Mouse (Mus musculus) mouse embryonic stem cell (cell line): ENCODE results near the gene Slc35e3.
"Not testable (repeated sequence)": the region's sequence is repeated elsewhere in the genome, so short reads cannot be mapped to it uniquely, and the experiment has no call there.

Experiments used
- in situ Hi-C, 2 experiments: fragments of 300-500 bp; cut with MboI; formaldehyde crosslinking; loops; 1 replicate in 1 of 2; 3 replicates in 1 of 2; pipeline ENCODE4 v1.14.3; 2019 to 2020; ENCODE audit warnings: low sequenced_read_pairs in 2 of 2, low pct_unique_long_range_greater_than_20kb in 1 of 2, mixed read lengths in 1 of 2; ENCODE audit not compliant: unreplicated experiment in 1 of 2

Slc35e3 gene

DNA sequence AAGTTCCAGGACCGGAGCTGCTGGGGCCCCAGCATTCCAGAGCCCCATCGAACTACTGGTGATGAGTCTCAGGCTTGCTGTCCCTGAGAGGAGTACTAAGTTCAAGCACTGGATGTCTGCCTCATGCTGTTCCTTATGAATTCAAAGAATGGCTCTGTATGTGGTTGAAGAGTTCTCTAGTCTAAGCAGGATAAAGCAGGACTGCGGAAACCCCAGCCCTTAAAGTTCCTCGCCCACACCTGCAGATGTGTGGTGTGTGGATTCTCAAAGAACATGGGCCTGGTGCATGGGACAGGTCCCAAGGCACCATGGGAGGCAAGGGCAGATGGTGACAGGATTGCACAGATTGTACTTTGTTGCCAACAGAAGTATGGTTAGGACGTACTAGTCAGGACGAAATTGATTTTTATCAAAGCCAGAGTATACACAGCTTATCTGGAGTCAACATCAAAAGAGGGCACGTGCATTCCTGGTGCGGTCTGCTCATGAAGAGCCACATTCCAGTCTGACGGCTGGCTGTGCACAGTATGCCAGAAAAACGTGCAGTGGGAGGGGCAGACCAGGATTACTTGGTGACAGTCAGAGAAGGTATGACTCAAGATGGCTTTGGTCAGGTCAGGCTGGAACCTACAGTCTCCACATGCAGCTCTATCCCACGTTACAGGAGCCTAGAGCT, 16.9 kb downstream of the Slc35e3 start:
- in situ Hi-C loops = loop anchor here in 1 of 2 experiments (25.0 kb wide), 1 partner anchor 308 kb away; no protein-coding TSS in a partner anchor

GRCm38 (mm10) chr10:117728574-117728973, 17.6 kb downstream of the Slc35e3 start:
- in situ Hi-C loops = loop anchor here in 1 of 2 experiments (25.0 kb wide), 1 partner anchor 309 kb away; no protein-coding TSS in a partner anchor

DNA sequence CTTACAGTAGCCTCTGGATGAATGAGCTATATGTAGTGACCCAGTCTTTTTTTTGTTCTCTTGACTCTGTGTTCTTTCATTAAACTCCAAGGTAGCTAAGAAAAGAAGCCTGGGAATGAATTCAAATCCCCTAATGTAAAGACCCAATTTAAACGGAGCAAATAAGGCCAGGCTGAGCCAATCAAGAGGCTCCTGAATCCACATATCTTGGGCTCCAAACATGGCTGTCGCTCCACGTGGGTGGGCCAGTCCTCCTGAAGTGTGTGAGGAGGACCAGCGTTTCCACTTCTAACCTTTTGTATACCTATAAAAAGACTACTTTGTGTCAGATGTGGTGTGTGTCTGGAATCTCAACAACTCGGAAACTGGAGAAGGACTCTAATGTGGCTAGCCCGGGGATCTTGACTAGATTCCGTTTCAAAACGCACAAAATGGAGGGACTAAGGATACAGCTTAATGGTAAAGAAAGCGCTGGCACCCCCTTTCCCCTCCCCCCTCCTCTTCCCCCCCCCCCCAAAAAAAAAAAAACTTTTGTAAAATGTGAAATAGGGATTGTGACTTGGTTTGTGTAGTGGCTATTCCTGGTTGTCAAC, 18.6 kb downstream of the Slc35e3 start:
- in situ Hi-C loops = loop anchor here in 1 of 2 experiments (25.0 kb wide), 1 partner anchor 310 kb away; no protein-coding TSS in a partner anchor

GRCm38 (mm10) chr10:117726888-117727385, 19.2 kb downstream of the Slc35e3 start:
- in situ Hi-C loops = loop anchor here in 1 of 2 experiments (25.0 kb wide), 1 partner anchor 310 kb away; no protein-coding TSS in a partner anchor

GRCm38 (mm10) chr10:117726350-117726749, 19.8 kb downstream of the Slc35e3 start:
- in situ Hi-C loops = loop anchor here in 1 of 2 experiments (25.0 kb wide), 1 partner anchor 311 kb away; no protein-coding TSS in a partner anchor

DNA sequence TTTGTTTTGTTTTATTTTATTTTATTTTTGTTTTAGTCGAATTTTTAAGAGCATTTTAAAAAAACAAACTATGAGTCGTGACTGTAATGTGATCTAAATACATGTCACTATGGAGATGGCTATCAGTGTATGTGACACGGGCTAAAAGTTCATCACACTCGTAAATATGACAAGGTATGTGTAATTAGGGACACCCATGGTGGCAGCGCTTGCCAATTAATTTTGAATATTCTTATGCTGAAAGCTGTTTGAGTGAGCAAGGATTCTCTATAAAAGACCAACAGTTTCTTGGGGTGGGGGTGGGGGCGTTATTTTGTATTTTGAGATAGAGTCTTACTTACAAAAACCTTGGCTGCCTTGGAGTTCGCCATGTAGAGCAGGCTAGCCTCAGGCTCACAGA, 20.5 kb downstream of the Slc35e3 start:
- in situ Hi-C loops = loop anchor here in 1 of 2 experiments (25.0 kb wide), 1 partner anchor 312 kb away; no protein-coding TSS in a partner anchor

GRCm38 (mm10) chr10:117724804-117725361, 21.3 kb downstream of the Slc35e3 start:
- in situ Hi-C loops = loop anchor here in 1 of 2 experiments (25.0 kb wide), 1 partner anchor 312 kb away; no protein-coding TSS in a partner anchor

- in situ Hi-C loops = no loop called here
Observed at GRCm38 (mm10) chr10:117724136-117724718, 21.9 kb downstream of the Slc35e3 start.

DNA sequence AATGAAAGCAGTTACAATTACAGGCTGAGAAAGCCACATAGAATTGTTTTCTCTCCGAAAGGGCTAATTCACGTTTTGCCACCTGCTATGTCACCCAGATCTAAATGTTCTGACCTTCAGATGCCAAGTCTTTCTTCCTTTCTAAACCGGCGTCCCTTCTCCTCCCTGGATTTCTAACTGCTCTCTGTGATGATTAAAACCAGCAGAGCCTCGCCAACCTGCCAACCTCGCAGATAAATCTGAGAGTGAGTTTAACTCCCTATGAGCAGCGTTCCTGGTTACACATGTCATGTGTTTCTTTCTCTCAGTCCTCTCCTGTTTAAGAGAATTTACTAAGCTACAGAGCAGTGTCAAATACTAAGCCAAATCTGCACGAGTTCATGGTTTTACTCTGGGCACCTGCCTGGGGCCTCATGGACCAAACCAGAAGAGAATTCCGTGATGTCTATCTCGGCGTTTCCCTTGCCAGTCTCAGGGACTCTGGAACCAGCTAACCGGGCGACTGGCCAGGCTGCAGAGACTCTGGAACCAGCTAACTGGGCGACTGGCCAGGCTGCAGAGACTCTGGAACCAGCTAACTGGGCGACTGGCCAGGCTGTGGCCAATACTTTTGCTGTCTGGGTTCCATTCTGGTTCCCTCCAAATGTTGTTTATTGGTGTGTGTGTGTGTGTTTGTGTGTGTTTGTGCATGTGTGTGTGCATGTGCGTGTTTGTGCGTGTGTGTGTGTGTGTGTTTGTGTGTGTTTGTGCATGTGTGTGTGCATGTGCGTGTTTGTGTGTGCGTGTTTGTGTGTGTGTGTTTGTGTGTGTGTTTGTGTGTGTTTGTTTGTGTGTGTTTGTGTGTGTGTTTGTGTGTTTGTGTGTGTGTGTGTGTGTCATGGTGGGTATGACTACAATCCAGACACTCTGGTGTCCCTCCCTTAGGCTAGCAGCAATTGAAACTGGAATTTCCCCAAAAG, 27.7 kb downstream of the Slc35e3 start:
- in situ Hi-C loops = no loop called here

DNA sequence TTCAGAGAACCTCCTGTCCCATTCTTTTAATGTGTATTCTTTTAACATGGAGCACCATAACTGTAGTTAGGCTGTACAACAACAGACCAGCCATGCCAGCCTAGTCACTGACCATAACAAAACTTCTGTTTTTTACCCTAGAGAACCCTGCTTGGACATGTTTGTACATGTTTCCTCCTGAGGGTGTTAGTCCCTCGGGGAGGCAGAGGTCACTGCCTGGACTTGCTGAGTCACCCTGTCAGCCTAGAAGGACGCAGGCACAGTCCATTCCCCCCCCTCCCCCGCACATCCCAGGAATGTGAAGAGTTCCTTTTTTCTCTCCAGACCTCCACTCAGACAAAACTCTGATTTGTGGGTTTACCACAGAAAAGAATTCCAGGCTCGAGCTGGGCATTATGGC, 28.6 kb downstream of the Slc35e3 start:
- in situ Hi-C loops = no loop called here

DNA sequence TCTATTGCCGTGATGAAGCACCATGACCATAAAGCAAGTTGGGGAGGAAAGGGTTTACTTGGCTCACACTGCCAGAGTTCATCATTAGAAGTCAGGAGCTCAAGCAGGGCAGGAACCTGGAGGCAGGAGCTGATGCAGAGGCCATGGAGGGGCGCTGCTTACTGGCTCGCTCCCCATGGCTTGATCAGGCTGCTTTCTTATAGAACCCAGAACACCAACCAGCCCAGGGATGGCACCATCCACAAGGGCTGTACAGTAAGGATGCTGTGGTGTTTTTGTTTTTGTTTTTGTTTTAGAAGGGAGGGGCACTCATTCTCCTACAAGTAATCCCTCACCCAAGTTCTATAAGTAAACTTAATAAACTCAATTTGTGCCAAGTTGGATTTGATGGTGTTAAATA, 29.5 kb downstream of the Slc35e3 start:
- in situ Hi-C loops = no loop called here

GRCm38 (mm10) chr10:117715654-117716053, 30.5 kb downstream of the Slc35e3 start:
- in situ Hi-C loops = not testable (repeated sequence)

DNA sequence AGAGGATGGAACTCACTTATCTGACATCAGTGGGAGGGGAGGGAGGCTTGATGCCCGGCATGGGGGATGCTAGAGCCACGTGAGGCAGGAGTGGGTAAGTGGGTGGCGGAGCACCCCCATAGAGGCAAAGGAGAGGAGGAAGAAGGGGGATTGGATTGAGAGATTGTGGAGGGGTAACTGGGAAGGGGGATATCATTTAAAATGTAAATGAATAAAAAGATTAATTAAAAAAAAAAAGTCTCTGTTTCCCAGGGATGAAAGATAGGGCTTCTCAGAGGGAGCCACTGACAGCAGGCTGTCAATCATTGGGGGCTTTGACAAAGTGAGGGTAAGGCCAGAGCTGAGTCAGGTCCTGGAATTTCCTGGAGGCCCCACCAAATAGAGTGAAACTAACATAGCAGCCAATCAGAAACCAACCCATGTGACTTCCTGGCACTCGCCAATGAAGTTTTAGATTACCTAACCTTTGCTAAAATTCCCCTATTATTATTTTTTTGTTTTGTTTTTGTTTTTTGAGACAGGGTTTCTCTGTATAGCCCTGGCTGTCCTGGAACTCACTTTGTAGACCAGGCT, 31.2 kb downstream of the Slc35e3 start:
- in situ Hi-C loops = no loop called here

DNA sequence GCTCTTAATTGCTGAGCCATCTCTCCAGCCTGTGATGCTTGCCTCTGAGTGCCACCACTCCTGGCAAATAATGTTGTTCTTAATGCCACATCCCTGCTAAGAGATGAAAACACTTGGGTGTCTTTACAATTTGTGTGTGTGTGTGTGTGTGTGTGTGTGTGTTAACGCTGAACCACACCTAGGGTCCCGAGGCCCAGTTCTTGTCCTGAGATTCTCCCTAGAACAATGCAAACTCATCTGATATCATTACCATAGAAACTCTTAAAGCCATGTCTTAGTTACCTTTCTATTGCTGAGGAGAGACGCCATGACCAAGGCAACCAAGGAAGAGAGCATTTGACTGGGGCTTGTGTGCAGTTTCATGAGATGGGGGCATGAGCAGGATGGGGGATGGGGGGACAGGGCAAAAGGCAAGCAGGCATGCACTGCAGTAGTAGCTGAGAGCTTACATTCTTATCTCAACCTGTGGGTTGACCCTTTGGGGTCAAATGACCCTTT, 32.1 kb downstream of the Slc35e3 start:
- in situ Hi-C loops = no loop called here

DNA sequence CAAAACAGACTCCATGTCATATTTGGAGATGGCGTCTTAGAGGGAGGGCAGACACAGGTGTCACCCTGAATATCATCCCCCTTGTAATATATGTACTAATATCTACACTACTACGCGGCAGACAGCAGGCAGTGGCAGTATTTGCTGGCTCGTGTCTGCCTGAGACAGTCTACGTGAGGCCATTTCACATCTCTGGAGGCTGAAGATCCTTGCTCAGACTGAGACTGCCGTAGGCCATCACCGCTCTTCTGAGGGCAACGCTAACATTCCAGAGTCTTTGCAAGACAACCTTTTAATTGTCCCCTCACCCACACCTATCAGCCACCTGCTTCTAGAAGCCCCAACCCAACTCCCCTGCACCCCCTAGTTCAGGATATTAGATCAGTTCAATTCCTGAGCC, 32.7 kb downstream of the Slc35e3 start:
- in situ Hi-C loops = no loop called here

DNA sequence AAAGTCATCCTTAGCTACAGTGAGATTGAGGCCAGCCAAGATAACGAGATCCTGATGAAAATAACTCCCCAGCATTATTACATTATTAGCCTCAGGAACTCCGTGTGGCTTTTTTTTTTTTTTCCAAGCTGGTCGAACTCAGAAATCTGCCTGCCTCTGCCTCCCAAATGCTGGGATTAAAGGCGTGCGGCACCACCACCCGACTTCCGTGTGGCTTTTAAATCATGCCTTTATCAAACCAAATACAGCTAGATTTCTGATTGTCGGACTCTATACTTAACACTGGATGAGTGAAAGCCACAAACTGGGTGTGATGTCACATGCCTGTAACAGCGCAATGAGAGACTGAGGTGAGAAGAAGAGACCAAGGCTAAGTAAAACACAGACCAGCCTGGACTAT, 33.3 kb downstream of the Slc35e3 start:
- in situ Hi-C loops = no loop called here

DNA sequence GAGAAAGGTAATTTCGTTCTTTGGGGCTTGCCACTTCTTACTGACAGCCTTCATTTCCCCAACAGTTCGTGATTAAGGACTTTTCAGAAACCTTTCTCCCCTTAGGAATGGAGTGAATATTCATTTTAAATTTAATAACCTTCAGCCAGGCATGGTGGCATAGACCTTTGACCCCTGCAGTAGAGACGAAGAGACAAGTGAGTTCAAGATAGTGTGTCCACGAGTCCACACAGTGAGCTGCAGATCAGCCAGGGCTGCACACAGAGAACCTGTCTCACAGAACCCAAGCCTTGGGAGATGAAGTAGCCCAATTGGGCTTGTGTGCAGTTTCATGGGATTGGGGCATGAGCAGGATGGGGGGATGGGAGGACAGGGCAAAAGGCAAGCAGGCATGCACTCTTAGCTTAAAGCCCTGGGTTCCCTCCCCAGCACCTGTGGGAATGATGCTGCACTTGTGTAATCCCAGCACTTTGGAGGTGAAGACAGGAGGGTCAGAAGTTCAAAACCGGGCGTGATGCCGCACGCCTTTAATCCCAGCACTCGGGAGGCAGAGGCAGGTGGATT, 33.9 kb downstream of the Slc35e3 start:
- in situ Hi-C loops = no loop called here
